Mouse (Mus musculus): ENCODE data around the gene Dlx6.

Dlx6 gene

GRCm38 (mm10) chr6:6863160-6863870 lies at the start of gene Dlx6:
Gene Dlx6 (plus strand): TSS chr6:6863334.
- DNase-seq (ENCODE audit: low spot score) = no peak

GRCm38 (mm10) chr6:6816821-6817220 lies 46.3 kb upstream of the Dlx6 start:
- no peak for DNase-seq (ENCODE audit: low spot score)

- DNase-seq (ENCODE audit: low spot score) = no peak
Measured at GRCm38 (mm10) chr6:6818036-6818788, 44.9 kb upstream of the Dlx6 start.

- no peak for DNase-seq (ENCODE audit: low spot score)
Measured at GRCm38 (mm10) chr6:6819134-6819533, 44.0 kb upstream of the Dlx6 start.

GRCm38 (mm10) chr6:6825313-6825712 lies 37.8 kb upstream of the Dlx6 start:
- no peak for DNase-seq (ENCODE audit: low spot score)

GRCm38 (mm10) chr6:6826861-6827260 lies 36.3 kb upstream of the Dlx6 start:
- DNase-seq (ENCODE audit: low spot score) = no peak

- DNase-seq (ENCODE audit: low spot score) = no peak
Measured at GRCm38 (mm10) chr6:6830446-6830845, 32.7 kb upstream of the Dlx6 start.

GRCm38 (mm10) chr6:6833301-6833700 lies 29.8 kb upstream of the Dlx6 start:
- no peak for DNase-seq (ENCODE audit: low spot score)

- DNase-seq (ENCODE audit: low spot score) = no peak
Measured at GRCm38 (mm10) chr6:6848541-6848940, 14.6 kb upstream of the Dlx6 start.

GRCm38 (mm10) chr6:6849744-6850143 lies 13.4 kb upstream of the Dlx6 start:
- DNase-seq (ENCODE audit: low spot score) = no peak

- no peak for DNase-seq (ENCODE audit: low spot score)
Measured at GRCm38 (mm10) chr6:6850324-6851060, 12.6 kb upstream of the Dlx6 start.

- DNase-seq (ENCODE audit: low spot score) = no peak
Measured at GRCm38 (mm10) chr6:6851166-6851565, 12.0 kb upstream of the Dlx6 start.

GRCm38 (mm10) chr6:6852944-6853343 lies 10.2 kb upstream of the Dlx6 start:
- no peak for DNase-seq (ENCODE audit: low spot score)

GRCm38 (mm10) chr6:6854176-6854575 lies 9.0 kb upstream of the Dlx6 start:
- DNase-seq (ENCODE audit: low spot score) = no peak

- no peak for DNase-seq (ENCODE audit: low spot score)
Measured at GRCm38 (mm10) chr6:6854902-6855745, 8.0 kb upstream of the Dlx6 start.

GRCm38 (mm10) chr6:6855746-6856185 lies 7.4 kb upstream of the Dlx6 start:
- DNase-seq (ENCODE audit: low spot score) = no peak

- DNase-seq (ENCODE audit: low spot score) = no peak
Measured at GRCm38 (mm10) chr6:6856316-6856715, 6.8 kb upstream of the Dlx6 start.

GRCm38 (mm10) chr6:6856881-6857280 lies 6.3 kb upstream of the Dlx6 start:
- DNase-seq (ENCODE audit: low spot score) = no peak

- DNase-seq (ENCODE audit: low spot score) = no peak
Measured at GRCm38 (mm10) chr6:6857766-6858165, 5.4 kb upstream of the Dlx6 start.

- DNase-seq (ENCODE audit: low spot score) = no peak
Measured at GRCm38 (mm10) chr6:6858571-6858970, 4.6 kb upstream of the Dlx6 start.

- DNase-seq (ENCODE audit: low spot score) = no peak
Measured at GRCm38 (mm10) chr6:6859111-6859949, 3.8 kb upstream of the Dlx6 start.

Data from testis, postnatal 10 days (tissue).